Mouse (Mus musculus) G1E (cell line): Measurements from ENCODE around the gene E130208F15Rik. TPM values are rescaled to one million over a fixed set of nuclear protein-coding genes. Genes with fewer than 3 reads are reported as not detected.

ENCODE experiments used
- ATAC-seq: 2 replicates; pipeline ENCODE4 v1.8.0; 2016; ENCODE audit warnings: mild to moderate bottlenecking; ENCODE audit not compliant: insufficient number of reproducible peaks, poor library complexity, low FRiP score, severe bottlenecking; ENCODE audit errors: extremely low read depth
- DNase-seq: peaks from one replicate; pipeline ENCODE4 v3.0.0; 2012; ENCODE audit warnings: low spot score
- H3K27me3 ChIP-seq: 2 replicates; pipeline ENCODE4 v1.6.1; 2012; ENCODE audit warnings: mild to moderate bottlenecking, low read length, inconsistent platforms; ENCODE audit not compliant: insufficient read depth
- H3K36me3 ChIP-seq: replicated peaks from 2 replicates; pipeline ENCODE3; 2012; ENCODE audit warnings: mild to moderate bottlenecking, inconsistent platforms
- H3K4me1 ChIP-seq: 2 replicates; pipeline ENCODE4 v1.6.1; 2012; ENCODE audit warnings: low read depth, low read length, inconsistent platforms, mixed read lengths; ENCODE audit not compliant: insufficient read depth
- H3K4me3 ChIP-seq: 2 replicates; pipeline ENCODE4 v1.5.1; 2012; ENCODE audit warnings: low read depth, mild to moderate bottlenecking, inconsistent platforms, low read length, moderate library complexity, mixed read lengths
- H3K9me3 ChIP-seq: replicated peaks from 2 replicates; pipeline ENCODE4 v1.6.1; 2012; ENCODE audit warnings: inconsistent platforms
- CTCF ChIP-seq: IDR thresholded peaks from 2 replicates; pipeline ENCODE4 v1.5.1; 2012; ENCODE audit warnings: low read depth, low read length, inconsistent platforms, mixed read lengths
- GATA1 ChIP-seq: IDR thresholded peaks from 2 replicates; pipeline ENCODE4 v1.6.1; 2012; ENCODE audit warnings: borderline replicate concordance, low read length, inconsistent platforms, mixed read lengths
- GATA2 ChIP-seq: IDR thresholded peaks from 2 replicates; pipeline ENCODE4 v1.6.1; 2012; ENCODE audit warnings: low read depth, low read length, inconsistent platforms, borderline replicate concordance
- POLR2AphosphoS5 ChIP-seq: IDR thresholded peaks from 2 replicates; pipeline ENCODE4 v1.6.1; 2012; ENCODE audit warnings: low read depth, low read length, inconsistent platforms; ENCODE audit not compliant: insufficient replicate concordance
- TAL1 ChIP-seq: conservative IDR thresholded peaks from 2 replicates; pipeline ENCODE4 v1.6.1; 2012; ENCODE audit warnings: low read depth, low read length, inconsistent platforms, mixed read lengths
- polyA plus RNA-seq: library from polyadenylated mRNA; stranded (reverse); fragments of >175 nt; gene quantifications from 2 replicates; pipeline ENCODE4 v1.2.3, GENCODE M21; 2012
- total RNA-seq, 2 experiments: library from RNA; stranded (forward) in 1 of 2; stranded (reverse) in 1 of 2; fragments of 200-1000 nt in 1 of 2; fragments of >200 nt in 1 of 2; fragmentation: Nextera tagmentation in 1 of 2; gene quantifications; 2 replicates each; pipeline ENCODE4 v1.2.3; 2014 to 2017

Gene E130208F15Rik
- total and polyA plus RNA-seq, 3 experiments = 0.49 to 2.3 (median 1.3) TPM

DNA sequence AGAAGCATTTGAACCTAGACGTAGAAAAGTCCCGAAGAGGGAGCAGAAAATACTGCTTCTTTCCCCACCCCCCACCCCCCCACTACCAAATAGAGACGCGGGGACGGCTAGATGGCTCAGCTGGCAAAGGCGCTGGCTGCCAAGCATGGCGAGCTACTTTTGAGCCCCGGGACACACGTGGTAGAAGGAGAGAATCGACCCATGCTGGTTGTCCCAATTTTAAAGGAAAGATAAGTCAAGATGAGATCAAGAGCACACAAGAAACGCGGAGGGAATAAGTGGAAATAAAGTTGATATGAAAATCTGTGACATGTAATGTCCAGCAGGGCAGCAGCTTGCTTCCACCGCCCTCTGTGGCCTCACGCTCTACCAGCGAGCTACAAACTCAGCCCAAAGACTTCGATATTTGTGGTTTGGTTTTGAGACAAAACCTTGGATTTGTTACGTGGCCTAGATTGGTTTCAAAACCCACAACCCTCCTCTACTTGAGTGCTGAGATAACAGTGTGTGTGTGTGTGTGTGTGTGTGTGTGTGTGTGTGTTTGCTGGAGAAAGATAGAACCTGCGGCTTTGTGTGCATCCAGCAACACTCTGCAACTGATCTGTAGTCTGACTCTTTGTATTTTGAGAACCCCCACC is 11.2 kb downstream of the E130208F15Rik start:
- no peaks in the 10 kb centered on the region for H3K36me3 ChIP-seq
- H3K9me3 ChIP-seq = no peaks in the 10 kb centered on the region
- TF ChIP-seq GATA1 = no peak
- TF ChIP-seq GATA2 = no peak
- no peak for TF ChIP-seq CTCF
- no peak for TF ChIP-seq POLR2AphosphoS5
- TF ChIP-seq TAL1 = no peak
- DNase-seq (no peak), ATAC-seq (no peak)
- peaks cover 11% of the 10 kb centered on the region for H3K4me1 ChIP-seq
- peaks cover 30% of the 10 kb centered on the region for H3K27me3 ChIP-seq
- no peak overlapping the region for H3K4me3 ChIP-seq

DNA sequence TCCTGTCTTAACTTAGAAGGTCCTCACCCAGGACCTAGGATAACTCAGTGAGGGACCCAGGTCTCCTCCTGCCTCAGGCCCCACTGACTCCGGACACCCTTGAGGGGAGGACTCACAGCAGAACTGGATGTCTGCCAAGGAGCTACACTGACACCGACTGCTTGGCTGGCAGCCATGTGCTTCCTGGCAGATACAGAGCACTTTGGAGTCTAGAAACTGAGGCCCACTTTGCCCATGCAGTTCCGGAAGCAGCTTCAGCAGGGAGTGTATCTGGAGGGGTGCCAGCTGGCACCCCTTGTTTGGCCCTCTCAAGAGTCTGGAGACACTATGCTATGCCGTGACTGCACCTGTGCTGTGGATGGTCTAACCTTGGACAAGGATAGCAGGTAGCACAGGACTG is 11.9 kb downstream of the E130208F15Rik start:
- TF ChIP-seq POLR2AphosphoS5 (no peak), TAL1 (no peak), CTCF (no peak), GATA2 (no peak), GATA1 (no peak)
- H3K9me3 ChIP-seq = no peaks in the 10 kb centered on the region
- DNase-seq = peak; percentile 46
- H3K27me3 ChIP-seq = peaks cover 29% of the 10 kb centered on the region
- no peaks in the 10 kb centered on the region for H3K36me3 ChIP-seq
- H3K4me3 ChIP-seq = no peak overlapping the region
- H3K4me1 ChIP-seq = peaks cover 11% of the 10 kb centered on the region
- ATAC-seq = no peak

DNA sequence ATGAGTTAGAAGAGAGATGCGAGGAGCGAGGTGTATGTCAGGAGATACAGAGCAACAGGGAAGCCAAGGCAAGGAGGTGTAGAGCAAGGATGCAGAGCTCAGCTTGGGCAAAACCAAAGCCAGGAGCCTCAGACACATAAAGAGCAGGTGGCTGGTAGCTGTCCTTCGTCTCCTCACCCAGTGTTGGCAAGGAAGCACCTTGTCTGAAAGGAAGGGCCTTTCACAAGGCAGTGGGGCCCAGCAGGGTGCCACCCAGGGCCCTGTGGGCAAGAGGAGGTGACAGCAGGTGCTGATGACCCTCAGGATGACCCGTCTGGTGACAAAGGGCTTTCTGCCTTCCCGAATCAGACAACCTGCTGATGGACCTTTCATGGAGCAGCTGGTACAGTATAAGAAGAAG is 13.0 kb downstream of the E130208F15Rik start:
- peaks cover 30% of the 10 kb centered on the region for H3K27me3 ChIP-seq
- TF ChIP-seq GATA2 (no peak), POLR2AphosphoS5 (no peak), TAL1 (no peak), CTCF (no peak), GATA1 (no peak)
- no peak for ATAC-seq

DNA sequence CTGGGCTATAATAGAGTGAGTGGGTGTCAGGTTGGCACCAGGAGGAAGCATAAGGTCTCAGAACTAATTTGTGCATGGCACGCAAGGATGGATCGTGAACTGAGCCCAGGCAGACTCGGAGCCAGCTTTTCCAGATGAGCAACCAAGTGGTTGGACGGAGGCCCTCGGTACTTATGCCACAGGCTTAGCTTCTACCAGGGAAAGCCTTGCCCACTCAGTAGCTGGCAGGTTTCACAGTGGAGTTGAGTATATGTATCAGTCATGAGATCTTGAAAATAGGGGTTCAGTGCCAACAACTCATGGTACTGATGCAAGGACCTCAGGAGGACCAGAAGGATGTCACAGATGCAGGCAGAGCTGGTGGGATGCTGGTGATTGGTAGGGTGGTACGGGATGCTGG is 14.1 kb downstream of the E130208F15Rik start:
- Histone ChIP-seq H3K9me3 (no peaks in the 10 kb centered on the region), H3K27me3 (peaks cover 29% of the 10 kb centered on the region), H3K4me1 (peaks cover 11% of the 10 kb centered on the region), H3K36me3 (no peaks in the 10 kb centered on the region), H3K4me3 (no peak overlapping the region)
- DNase-seq (no peak), ATAC-seq (no peak)
- TF ChIP-seq GATA2 (no peak), CTCF (no peak), POLR2AphosphoS5 (no peak), TAL1 (no peak), GATA1 (no peak)

More for the DNA sequence above, 13.0 kb downstream of the E130208F15Rik start:
- no peak for DNase-seq
- no peak overlapping the region for H3K4me3 ChIP-seq
- peaks cover 11% of the 10 kb centered on the region for H3K4me1 ChIP-seq
- no peaks in the 10 kb centered on the region for H3K36me3 ChIP-seq
- H3K9me3 ChIP-seq = no peaks in the 10 kb centered on the region

DNA sequence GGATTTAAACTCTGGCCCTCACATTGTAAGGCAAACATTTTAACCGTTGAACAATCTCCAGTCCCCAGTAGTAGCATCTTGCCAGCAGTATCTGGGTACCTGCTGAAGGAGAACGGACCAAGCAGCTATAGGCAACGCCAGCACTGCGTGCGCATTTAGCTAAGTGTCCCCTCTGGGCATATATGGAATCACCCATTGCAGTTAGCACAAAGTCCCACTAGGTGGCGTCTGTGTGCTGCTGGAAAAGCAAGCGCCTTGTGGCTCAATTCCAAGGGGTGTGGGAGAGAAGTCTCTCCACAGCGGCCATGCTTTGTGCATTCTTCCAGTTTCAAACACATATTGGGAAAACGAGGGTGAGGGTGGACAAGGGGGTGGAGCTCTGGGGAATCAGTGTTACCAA is 14.8 kb downstream of the E130208F15Rik start:
- peaks cover 30% of the 10 kb centered on the region for H3K27me3 ChIP-seq
- H3K4me3 ChIP-seq = no peak overlapping the region
- no peaks in the 10 kb centered on the region for H3K36me3 ChIP-seq
- H3K4me1 ChIP-seq = peaks cover 11% of the 10 kb centered on the region
- H3K9me3 ChIP-seq = no peaks in the 10 kb centered on the region
- ATAC-seq = no peak
- no peak for DNase-seq
- TF ChIP-seq POLR2AphosphoS5 = no peak
- TF ChIP-seq CTCF = peak; percentile 90

DNA sequence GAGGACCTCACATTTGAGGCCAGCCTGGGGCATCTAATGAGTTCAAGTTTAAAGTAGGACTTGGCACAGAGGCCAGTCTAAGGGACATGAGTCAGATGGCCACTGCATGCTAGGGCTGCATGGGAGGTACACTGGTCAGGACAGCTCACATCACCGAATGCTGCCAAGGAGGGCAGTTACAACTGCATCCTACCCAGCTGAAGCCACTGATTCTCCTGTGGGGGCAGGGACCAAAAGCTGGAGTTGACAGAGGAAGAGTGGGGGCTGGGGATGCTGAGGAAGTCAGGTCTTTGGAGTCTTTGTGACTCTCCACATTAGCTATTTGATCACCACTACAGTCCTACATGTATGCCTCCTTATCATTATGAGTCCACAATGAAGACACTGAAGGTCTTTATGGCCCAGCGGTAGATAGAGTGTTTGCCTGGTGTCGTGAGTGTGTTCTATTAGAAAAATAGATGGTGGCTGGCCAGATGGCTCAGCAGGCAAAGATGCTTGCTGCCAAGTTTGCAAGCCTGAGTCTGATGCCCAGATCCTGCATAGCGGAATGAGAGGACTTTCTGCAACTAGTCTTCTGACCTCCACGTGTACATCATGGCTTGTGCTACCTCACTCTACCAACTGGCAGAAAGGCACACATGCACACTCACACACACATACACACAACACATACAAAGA is 18.0 kb downstream of the E130208F15Rik start:
- ATAC-seq = no peak
- no peak for TF ChIP-seq TAL1
- no peak for TF ChIP-seq POLR2AphosphoS5
- TF ChIP-seq GATA1 = no peak
- TF ChIP-seq GATA2 = no peak
- TF ChIP-seq CTCF = no peak
- H3K4me3 ChIP-seq = no peak overlapping the region
- H3K9me3 ChIP-seq = no peaks in the 10 kb centered on the region
- no peaks in the 10 kb centered on the region for H3K4me1 ChIP-seq
- DNase-seq = no peak
- H3K27me3 ChIP-seq = peaks cover 34% of the 10 kb centered on the region
- no peaks in the 10 kb centered on the region for H3K36me3 ChIP-seq
